Comparison of ENCODE assay signal across 27 mouse cellular contexts in the genomic region with DNA sequence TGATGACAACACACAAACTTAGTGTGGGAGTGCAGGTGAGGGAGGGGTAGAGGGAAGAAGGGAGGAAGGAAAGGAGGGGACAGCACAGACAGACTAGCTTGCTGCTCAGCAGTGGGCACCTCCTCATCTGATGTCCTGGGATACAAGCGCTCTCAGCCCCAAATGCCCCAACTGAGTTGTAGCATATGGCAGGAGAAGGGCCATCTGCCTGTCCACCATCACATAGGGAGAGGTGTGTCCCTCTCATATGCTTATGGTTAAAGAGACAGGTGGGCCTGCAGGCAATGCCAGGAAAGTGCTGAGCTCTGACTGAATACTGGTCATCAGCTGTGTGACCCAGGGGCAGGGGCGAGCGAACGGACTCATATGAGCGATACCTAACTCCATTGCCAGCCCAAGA.
DNase-seq lines count a peak whose midpoint lies in the region; ATAC-seq and TF ChIP-seq lines count a peak whose summit lies in the region.
"Had no signal": no experiment of that assay in that cellular context is flagged by ENCODE, and none has a peak within 500 bp of the region (broad histone marks: within the 10 kb centered on the region; RNA-seq: fewer than 3 reads in every experiment).

No protein-coding gene starts in this region.

- no peaks in the 10 kb centered on the region for H3K9me3 ChIP-seq in hindbrain, postnatal 0 days (ENCODE audit: low read length)
- no peaks in the 10 kb centered on the region for H3K9me3 ChIP-seq in hindbrain, embryonic 13.5 days
- H3K9me3 ChIP-seq: midbrain, embryonic 15.5 days; neural tube, embryonic 15.5 days; stomach, embryonic 15.5 days had no signal

- H3K4me1 ChIP-seq in hindbrain, postnatal 0 days (ENCODE audit: insufficient read depth, low read length), result peaks cover 10% of the 10 kb centered on the region
- H3K4me1 ChIP-seq in hindbrain, embryonic 13.5 days (replicated peaks), result peaks cover 41% of the 10 kb centered on the region

- H3K9ac ChIP-seq in hindbrain, postnatal 0 days (replicated peaks; ENCODE audit: low read length), result no peak overlapping the region
- H3K9ac ChIP-seq in hindbrain, embryonic 13.5 days, result no peak overlapping the region
- H3K9ac ChIP-seq: forebrain, postnatal 0 days; liver, embryonic 14.5 days; midbrain, embryonic 15.5 days; neural tube, embryonic 15.5 days; stomach, embryonic 15.5 days had no signal

- no peak for TF ChIP-seq CTCF in hindbrain, postnatal 0 days (IDR thresholded peaks at IDR 0.05; ENCODE audit: low read depth)

- no peak overlapping the region for H3K4me3 ChIP-seq in hindbrain, postnatal 0 days (ENCODE audit: low read length)
- H3K4me3 ChIP-seq in hindbrain, embryonic 13.5 days, result no peak overlapping the region
- H3K4me3 ChIP-seq: erythroblast, embryonic 14.5 days; left cerebral cortex, adult 2 months; midbrain, embryonic 15.5 days; neural tube, embryonic 15.5 days; stomach, embryonic 15.5 days had no signal

- H3K27me3 ChIP-seq in hindbrain, postnatal 0 days (ENCODE audit: insufficient read depth, low read length), result no peaks in the 10 kb centered on the region
- 0 out of 2 replicates have a peak, but pooled peaks cover 10% of the 10 kb centered on the region for H3K27me3 ChIP-seq in hindbrain, embryonic 13.5 days
- H3K27me3 ChIP-seq: midbrain, embryonic 15.5 days; stomach, embryonic 15.5 days had no signal

- ATAC-seq in hindbrain, postnatal 0 days, result peak; percentile 33
- no peak for ATAC-seq in hindbrain, embryonic 13.5 days (ENCODE audit: low FRiP score)
- ATAC-seq: activated CD4-positive, CD25-positive, alpha-beta regulatory T cell, adult 4 months; forebrain, postnatal 0 days; intestine, postnatal 0 days; midbrain, embryonic 15.5 days had no signal

- 79% methylated on average over 5 of the region's 5 CpGs for WGBS in hindbrain, postnatal 0 days
- WGBS in hindbrain, embryonic 13.5 days, result 91% methylated on average over 5 of the region's 5 CpGs

- H3K27ac ChIP-seq in hindbrain, postnatal 0 days, result no peak overlapping the region
- H3K27ac ChIP-seq in hindbrain, embryonic 13.5 days, result no peak overlapping the region
- H3K27ac ChIP-seq: left cerebral cortex, adult 2 months; liver, embryonic 14.5 days; macrophage; midbrain, embryonic 15.5 days; neural tube, embryonic 15.5 days; stomach, embryonic 15.5 days had no signal

- DNase-seq in hindbrain, postnatal 0 days (ENCODE audit: low spot score), result no peak
- peak; percentile 92 for DNase-seq in cerebellum, adult 11 months
- DNase-seq in cerebellum, adult 18-20 months, result peak; percentile 92 to 94
- DNase-seq in cerebellum, postnatal 10 days, result peak; percentile 74 to 79
- DNase-seq in adrenal gland, postnatal 10 days, result no peak
- DNase-seq in gastrocnemius, adult 18-20 months (ENCODE audit: low spot score), result no peak
- no peak for DNase-seq in B cell, adult 2 months
- DNase-seq: adrenal gland, adult 2 months; forebrain, postnatal 0 days; gastrocnemius, postnatal 25 days; heart, adult 11 months; heart, postnatal 14 days; kidney, postnatal 14 days; liver; lung, adult 2 months; lung, postnatal 10 days; right cerebral cortex, postnatal 14 days had no signal

- H3K4me2 ChIP-seq in hindbrain, postnatal 0 days (ENCODE audit: low read depth, low read length), result no peak overlapping the region
- H3K4me2 ChIP-seq in hindbrain, embryonic 13.5 days, result no peak overlapping the region
- H3K4me2 ChIP-seq: midbrain, embryonic 15.5 days; stomach, embryonic 15.5 days had no signal

- H3K36me3 ChIP-seq in hindbrain, postnatal 0 days (ENCODE audit: insufficient read depth, low read length), result no peaks in the 10 kb centered on the region
- no peaks in the 10 kb centered on the region for H3K36me3 ChIP-seq in hindbrain, embryonic 13.5 days
- H3K36me3 ChIP-seq: midbrain, embryonic 15.5 days; neural tube, embryonic 15.5 days; stomach, embryonic 15.5 days had no signal

Comparison
In these comparisons a context has a peak if more than half of its experiments do, and no peak if none do; other contexts are left out.
1. DNase-seq: peak in cerebellum, adult 11 months (single experiment), cerebellum, adult 18-20 months (2 of 2) and cerebellum, postnatal 10 days (2 of 2); none in hindbrain, postnatal 0 days (single experiment), adrenal gland, postnatal 10 days (single experiment), gastrocnemius, adult 18-20 months (single experiment) and B cell, adult 2 months (0 of 2).